Mouse (Mus musculus): ENCODE data around the gene Rag1.
A peak's percentile ranks its signal among the peaks of the same experiment; 100 is the strongest.

Gene Rag1

GRCm38 (mm10) chr2:101638979-101639839, 10.1 kb downstream of the Rag1 start:
- DNase-seq (ENCODE audit: low spot score): no peak

- DNase-seq (ENCODE audit: low spot score): peak; percentile 45
These were observed 20.7 kb downstream of the Rag1 start for GRCm38 (mm10) chr2:101628297-101629236.

GRCm38 (mm10) chr2:101627227-101627626, 22.1 kb downstream of the Rag1 start:
- no peak for DNase-seq (ENCODE audit: low spot score)

GRCm38 (mm10) chr2:101624526-101624925, 24.8 kb downstream of the Rag1 start, which contains the start of gene Rag2:
Gene Rag2, plus strand, starts transcription at chr2:101624718.
- DNase-seq (ENCODE audit: low spot score): no peak

GRCm38 (mm10) chr2:101624011-101624410, 25.3 kb downstream of the Rag1 start:
- no peak for DNase-seq (ENCODE audit: low spot score)

- no peak for DNase-seq (ENCODE audit: low spot score)
These were observed 26.3 kb downstream of the Rag1 start for GRCm38 (mm10) chr2:101623042-101623441.

GRCm38 (mm10) chr2:101621611-101622010, 27.7 kb downstream of the Rag1 start:
- DNase-seq (ENCODE audit: low spot score): no peak

- DNase-seq (ENCODE audit: low spot score): no peak
These were observed 28.4 kb downstream of the Rag1 start for GRCm38 (mm10) chr2:101620899-101621298.

GRCm38 (mm10) chr2:101618373-101618772, 30.9 kb downstream of the Rag1 start:
- DNase-seq (ENCODE audit: low spot score): no peak

- DNase-seq (ENCODE audit: low spot score): no peak
These were observed 33.6 kb downstream of the Rag1 start for GRCm38 (mm10) chr2:101615464-101616305.

- DNase-seq (ENCODE audit: low spot score): no peak
These were observed 38.4 kb downstream of the Rag1 start for GRCm38 (mm10) chr2:101610861-101611260.

- no peak for DNase-seq (ENCODE audit: low spot score)
These were observed 40.9 kb downstream of the Rag1 start for GRCm38 (mm10) chr2:101608232-101608894.

- no peak for DNase-seq (ENCODE audit: low spot score)
These were observed 46.2 kb downstream of the Rag1 start for GRCm38 (mm10) chr2:101603099-101603498.

GRCm38 (mm10) chr2:101600703-101601102, 48.6 kb downstream of the Rag1 start:
- DNase-seq (ENCODE audit: low spot score): no peak

- no peak for DNase-seq (ENCODE audit: low spot score)
These were observed 50.8 kb downstream of the Rag1 start for GRCm38 (mm10) chr2:101598190-101599181.

- no peak for DNase-seq (ENCODE audit: low spot score)
These were observed 52.1 kb downstream of the Rag1 start for GRCm38 (mm10) chr2:101597186-101597585.

GRCm38 (mm10) chr2:101594681-101595080, 54.6 kb downstream of the Rag1 start:
- DNase-seq (ENCODE audit: low spot score): no peak

- no peak for DNase-seq (ENCODE audit: low spot score)
These were observed 56.4 kb downstream of the Rag1 start for GRCm38 (mm10) chr2:101592886-101593285.

- DNase-seq (ENCODE audit: low spot score): no peak
These were observed 57.1 kb downstream of the Rag1 start for GRCm38 (mm10) chr2:101592023-101592841.
